Mouse (Mus musculus) C2C12 (cell line): ENCODE measurements around the gene 4930467E23Rik. TPM values are rescaled to one million over a fixed set of nuclear protein-coding genes. Genes with fewer than 3 reads are reported as not detected.
"Not testable (repeated sequence)": the region's sequence is repeated elsewhere in the genome, so short reads cannot be mapped to it uniquely, and the experiment has no call there.

Source experiments
- H3K27me3 ChIP-seq: one replicate; pipeline ENCODE4 v1.6.1; 2011; ENCODE audit not compliant: control insufficient read depth, insufficient read depth, insufficient read length
- H3K36me3 ChIP-seq: one replicate; pipeline ENCODE4 v1.6.1; 2011; ENCODE audit not compliant: control insufficient read depth, insufficient read depth
- H3K4me3 ChIP-seq: one replicate; pipeline ENCODE4 v1.5.1; 2011; ENCODE audit warnings: mild to moderate bottlenecking, control low read depth; ENCODE audit not compliant: poor library complexity, insufficient read depth, severe bottlenecking
- H3K79me2 ChIP-seq: one replicate; pipeline ENCODE4 v1.6.1; 2011; ENCODE audit not compliant: control insufficient read depth, insufficient read depth
- H3K79me3 ChIP-seq: one replicate; pipeline ENCODE4 v1.6.1; 2011; ENCODE audit warnings: low read depth, control low read depth
- H3ac ChIP-seq: one replicate; pipeline ENCODE3; 2011; ENCODE audit warnings: low read depth; ENCODE audit not compliant: control insufficient read depth, insufficient read length
- polyA plus RNA-seq: library from polyadenylated mRNA; unstranded; fragments of >200 nt; fragmentation: generic; extraction: Trizol; gene quantifications from one replicate; pipeline ENCODE4 v1.2.1, GENCODE M21; 2012; ENCODE audit warnings: missing spikeins

4930467E23Rik gene
- polyA plus RNA-seq, 1 experiment = not detected

DNA sequence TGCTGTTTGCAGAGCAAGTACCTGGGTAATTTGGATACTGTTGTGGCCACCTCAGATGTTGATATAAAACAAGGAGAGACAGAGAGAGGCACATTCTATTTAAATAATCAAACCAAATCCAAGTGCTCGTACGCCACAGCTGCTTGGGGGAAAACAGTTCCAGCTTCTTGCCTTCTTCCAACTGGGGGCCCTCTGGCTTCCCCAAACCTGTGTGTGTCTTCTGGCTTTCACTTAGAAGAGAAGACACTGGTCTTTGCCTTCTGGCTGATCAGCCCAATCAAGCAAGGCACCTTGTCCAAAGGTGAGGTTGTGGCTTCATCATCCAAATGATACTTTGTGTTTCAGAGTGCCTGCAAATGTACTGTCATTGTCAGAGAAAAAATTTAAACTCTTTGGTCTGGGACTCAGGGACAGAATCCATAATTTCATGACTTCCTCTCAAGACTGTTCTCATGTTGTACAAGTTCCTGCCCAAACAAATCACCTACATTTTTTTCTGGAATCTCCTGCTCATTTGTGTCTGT lies 17.1 kb upstream of the 4930467E23Rik start:
- not testable (repeated sequence) for H3K79me2 ChIP-seq, H3ac ChIP-seq, H3K4me3 ChIP-seq, H3K36me3 ChIP-seq, H3K79me3 ChIP-seq, H3K27me3 ChIP-seq

DNA sequence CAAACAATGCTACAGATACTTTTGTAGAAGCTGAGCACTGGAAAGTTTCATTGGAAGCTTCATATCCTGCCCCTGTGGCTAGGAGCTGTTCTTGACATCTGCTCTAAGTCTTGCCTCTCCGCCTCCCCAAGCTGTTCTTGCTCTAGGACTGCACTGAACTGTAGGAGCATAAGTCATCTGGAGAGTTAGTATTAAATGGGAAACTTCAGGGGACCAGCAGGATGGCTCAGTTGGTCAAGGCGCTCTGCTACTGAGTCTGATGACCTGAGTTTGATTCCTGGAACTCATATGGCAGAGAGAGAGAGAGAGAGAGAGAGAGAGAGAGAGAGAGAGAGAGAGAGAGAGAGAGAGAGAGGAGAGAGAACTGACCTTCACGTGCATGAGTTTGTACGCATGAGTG lies 16.6 kb upstream of the 4930467E23Rik start:
- not testable (repeated sequence) for H3K79me3 ChIP-seq, H3K4me3 ChIP-seq, H3ac ChIP-seq, H3K79me2 ChIP-seq, H3K27me3 ChIP-seq, H3K36me3 ChIP-seq

DNA sequence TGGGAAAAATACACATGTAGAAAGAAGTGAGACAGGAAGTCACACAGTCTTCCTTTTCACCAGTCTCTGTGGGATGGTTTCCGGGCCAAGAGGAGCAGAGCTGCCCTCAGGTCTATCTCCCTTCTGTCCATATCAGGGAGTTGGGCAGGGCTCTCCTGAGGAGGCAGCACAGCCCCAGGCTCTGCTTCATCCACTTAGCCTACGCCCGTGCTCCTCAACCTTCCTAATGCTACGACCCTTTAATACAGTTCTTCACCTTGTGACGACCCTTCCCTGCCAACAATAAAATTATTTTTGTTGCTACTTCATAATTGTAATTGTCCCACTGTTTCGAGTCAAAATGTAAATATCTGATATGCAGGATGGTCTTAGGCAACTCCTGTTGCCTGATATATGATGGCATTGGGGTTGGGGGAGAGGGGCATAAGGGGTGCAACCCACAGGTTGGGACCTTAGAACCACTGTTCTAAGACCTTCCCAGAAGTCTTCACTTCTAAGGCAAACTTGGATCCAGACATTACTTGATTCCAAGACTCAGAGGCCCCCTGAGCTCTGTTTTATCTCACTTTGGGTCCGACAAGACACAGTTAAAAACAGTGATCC lies 16.0 kb upstream of the 4930467E23Rik start:
- not testable (repeated sequence) for H3K36me3 ChIP-seq, H3K79me2 ChIP-seq, H3K27me3 ChIP-seq, H3K4me3 ChIP-seq, H3ac ChIP-seq, H3K79me3 ChIP-seq

DNA sequence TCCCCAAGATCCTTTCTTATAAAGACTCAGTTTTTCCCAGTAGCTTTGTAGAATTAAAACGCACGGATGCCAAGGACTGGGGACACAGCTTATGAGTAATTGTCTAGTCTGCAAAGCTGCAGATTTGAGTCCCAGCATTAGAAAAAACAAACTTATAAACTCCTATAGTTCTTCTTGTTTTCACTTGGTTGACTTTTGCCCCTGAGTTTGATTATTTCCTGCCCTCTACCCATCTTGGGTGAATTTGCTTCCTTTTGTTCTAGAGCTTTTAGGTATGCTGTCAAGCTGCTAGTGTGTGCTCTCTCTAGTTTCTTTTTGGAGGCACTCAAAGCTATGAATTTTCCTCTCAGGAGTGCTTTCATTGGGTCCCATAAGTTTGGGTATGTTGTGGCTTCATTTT lies 14.9 kb upstream of the 4930467E23Rik start:
- not testable (repeated sequence) for H3K79me2 ChIP-seq, H3K79me3 ChIP-seq, H3ac ChIP-seq, H3K4me3 ChIP-seq, H3K27me3 ChIP-seq, H3K36me3 ChIP-seq

DNA sequence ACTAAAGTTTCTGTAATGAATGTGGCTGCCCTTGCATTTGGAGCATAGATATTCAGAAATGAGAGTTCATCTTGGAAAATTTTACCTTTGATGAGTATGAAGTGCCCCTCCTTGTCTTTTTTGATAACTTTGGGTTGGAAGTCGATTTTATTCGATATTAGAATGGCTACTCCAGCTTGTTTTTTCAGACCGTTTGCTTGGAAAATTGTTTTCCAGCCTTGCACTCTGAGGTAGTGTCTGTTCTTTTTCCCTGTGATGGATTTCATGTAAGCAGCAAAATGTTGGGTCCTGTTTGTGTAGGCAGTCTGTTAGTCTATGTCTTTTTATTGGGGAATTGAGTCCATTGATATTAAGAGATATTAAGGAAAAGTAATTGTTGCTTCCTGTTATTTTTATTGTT lies 14.1 kb upstream of the 4930467E23Rik start:
- not testable (repeated sequence) for H3K27me3 ChIP-seq, H3K36me3 ChIP-seq, H3K4me3 ChIP-seq, H3ac ChIP-seq, H3K79me3 ChIP-seq, H3K79me2 ChIP-seq

DNA sequence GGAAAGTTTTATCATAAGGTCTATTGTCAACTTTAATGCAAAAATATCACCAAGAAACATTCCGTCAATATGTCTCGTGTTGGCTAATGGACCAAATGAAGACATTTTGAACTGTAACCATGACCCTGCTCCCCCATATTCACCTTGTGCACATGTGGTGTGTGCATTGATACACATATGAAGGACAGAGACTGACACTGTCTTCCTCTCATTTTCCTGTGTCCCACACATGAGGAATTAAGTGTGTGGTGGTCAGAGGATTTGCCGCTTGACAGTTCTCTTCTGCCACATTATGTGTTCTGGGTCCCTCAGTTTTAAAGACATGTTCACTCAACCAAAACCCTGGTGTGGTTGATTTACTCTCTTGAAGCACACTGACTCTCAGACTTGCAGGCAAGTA lies 11.5 kb upstream of the 4930467E23Rik start:
- H3K27me3 ChIP-seq, H3K36me3 ChIP-seq, H3K4me3 ChIP-seq, H3K79me3 ChIP-seq, H3K79me2 ChIP-seq, H3ac ChIP-seq: not testable (repeated sequence)

DNA sequence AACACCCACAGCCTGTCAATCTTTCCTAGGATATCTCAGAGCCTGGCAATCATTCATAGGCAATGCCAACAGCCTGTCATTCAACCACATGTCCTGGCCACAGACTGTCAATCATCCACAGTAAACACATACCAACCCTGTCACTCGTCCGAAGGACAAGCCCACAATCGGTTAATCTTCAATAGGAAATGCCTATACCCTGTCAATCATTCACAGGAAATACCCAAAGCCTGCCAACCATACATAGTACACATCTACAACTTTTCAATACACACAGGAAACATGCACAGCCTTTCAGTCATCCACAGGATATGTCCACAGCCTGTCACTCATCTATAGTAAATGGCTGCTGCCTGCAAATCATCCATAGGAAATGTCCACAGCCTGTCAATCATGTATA lies 9.9 kb upstream of the 4930467E23Rik start:
- not testable (repeated sequence) for H3ac ChIP-seq, H3K36me3 ChIP-seq, H3K79me2 ChIP-seq, H3K4me3 ChIP-seq, H3K27me3 ChIP-seq, H3K79me3 ChIP-seq

DNA sequence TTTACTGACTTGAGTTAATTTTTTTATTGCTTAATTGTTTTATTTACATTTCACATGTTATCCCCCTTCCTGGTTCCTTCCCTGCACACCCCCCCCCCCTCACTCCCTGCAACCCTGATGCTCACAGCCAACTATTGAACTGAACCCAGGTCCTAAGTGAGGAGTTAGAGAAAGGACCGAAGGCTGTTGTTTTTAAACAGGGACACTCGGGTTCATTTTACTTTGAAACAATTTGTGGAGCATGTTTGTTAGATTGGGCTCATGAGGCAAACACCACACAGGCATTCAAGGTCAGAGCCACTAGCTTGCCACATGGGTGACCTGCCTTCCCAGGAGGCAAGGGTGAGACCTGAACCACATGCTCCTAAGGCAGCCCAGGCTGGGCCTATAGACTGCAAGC lies 4.5 kb upstream of the 4930467E23Rik start:
- H3ac ChIP-seq, H3K4me3 ChIP-seq, H3K79me2 ChIP-seq, H3K36me3 ChIP-seq, H3K27me3 ChIP-seq, H3K79me3 ChIP-seq: not testable (repeated sequence)

DNA sequence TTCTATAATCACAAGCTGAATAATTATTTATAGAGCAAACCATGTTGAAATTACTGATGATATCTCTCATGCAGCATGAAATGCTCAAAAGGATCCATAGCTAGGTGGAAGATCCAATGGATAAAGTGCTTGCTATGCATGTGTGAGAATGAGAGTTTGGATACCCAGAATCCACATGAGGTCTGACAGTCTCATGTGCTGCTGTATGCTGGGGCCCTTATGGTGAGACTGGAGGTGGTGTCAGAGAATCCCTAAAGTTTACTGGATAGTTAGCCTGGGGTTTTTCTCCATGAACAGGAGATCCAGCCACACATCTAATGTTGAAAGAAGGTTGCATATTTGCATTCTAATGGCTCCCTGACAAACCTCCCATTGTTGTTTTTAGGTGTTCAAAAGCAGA lies 22.4 kb downstream of the 4930467E23Rik start:
- not testable (repeated sequence) for H3K79me2 ChIP-seq, H3K4me3 ChIP-seq, H3K79me3 ChIP-seq, H3K27me3 ChIP-seq, H3ac ChIP-seq, H3K36me3 ChIP-seq

DNA sequence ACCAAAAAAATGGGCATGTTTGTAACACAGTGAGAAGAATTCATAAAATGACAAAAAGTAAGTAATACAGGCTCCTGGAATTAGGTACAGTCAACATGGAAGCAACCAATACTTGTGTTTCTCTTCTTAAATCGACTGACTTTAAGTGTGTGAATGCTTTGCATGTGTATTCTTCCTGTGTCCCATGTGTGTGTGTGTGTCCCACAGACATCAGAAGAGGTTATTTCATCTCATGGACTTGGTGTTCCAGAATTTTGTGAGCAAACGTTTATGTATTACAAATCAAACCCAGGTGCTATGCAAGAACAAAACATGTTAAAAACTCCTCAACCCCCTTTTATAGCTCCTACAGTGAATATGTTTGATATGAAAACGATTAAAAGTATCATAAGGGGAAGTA lies 24.8 kb downstream of the 4930467E23Rik start:
- H3K36me3 ChIP-seq, H3K4me3 ChIP-seq, H3K79me2 ChIP-seq, H3K27me3 ChIP-seq, H3ac ChIP-seq, H3K79me3 ChIP-seq: not testable (repeated sequence)

DNA sequence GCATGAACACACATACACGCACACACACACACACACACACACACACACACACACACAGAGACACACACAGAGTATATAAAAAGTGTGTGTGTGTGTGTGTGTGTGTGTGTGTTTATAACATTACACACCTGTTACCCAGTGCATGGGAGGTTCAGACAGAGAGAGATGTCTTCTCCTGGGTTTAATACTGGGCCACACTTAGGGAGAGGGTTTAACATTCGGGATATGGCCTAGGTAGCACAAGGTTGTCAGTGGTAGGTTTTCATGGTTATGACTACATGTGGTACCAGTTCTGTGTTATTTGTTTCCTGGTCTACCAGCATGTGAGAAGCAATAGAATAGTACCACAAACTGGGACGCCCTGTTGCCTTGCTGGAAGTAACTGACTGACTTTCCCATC lies 25.6 kb downstream of the 4930467E23Rik start:
- H3K27me3 ChIP-seq, H3K79me3 ChIP-seq, H3ac ChIP-seq, H3K4me3 ChIP-seq, H3K79me2 ChIP-seq, H3K36me3 ChIP-seq: not testable (repeated sequence)

DNA sequence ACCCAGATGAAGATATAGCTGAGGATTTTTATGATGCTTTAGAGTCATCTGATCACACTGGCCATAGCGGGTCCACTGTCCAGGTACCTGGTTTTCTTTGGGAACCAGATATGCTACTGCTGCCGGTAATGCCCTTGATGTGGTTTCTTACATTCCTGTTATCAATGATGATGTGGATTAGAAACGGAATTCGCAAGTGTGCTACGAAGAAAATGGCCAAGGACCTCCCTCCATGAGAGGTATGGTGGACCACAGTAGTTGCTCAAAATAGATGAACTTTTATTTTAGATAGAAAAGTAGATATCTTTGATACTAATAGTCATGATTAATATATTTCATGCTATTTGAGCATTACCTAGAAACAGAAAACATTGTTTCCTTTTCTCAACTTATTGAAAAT lies 32.3 kb downstream of the 4930467E23Rik start:
- H3K36me3 ChIP-seq, H3K79me2 ChIP-seq, H3K4me3 ChIP-seq, H3K79me3 ChIP-seq, H3K27me3 ChIP-seq, H3ac ChIP-seq: not testable (repeated sequence)
